ENCODE assay signal across 14 mouse cellular contexts in genomic region chr13:60084290-60084689, GRCm38 (mm10).
"Had no signal": no experiment of that assay in that cellular context is flagged by ENCODE, and none has a peak within 500 bp of the region (broad histone marks: within the 10 kb centered on the region; RNA-seq: fewer than 3 reads in every experiment).

No protein-coding gene starts in this region.

- H3K4me1 ChIP-seq: liver, embryonic 15.5 days had no signal

- ATAC-seq: lung, postnatal 0 days had no signal

- H3K4me3 ChIP-seq: limb, embryonic 12.5 days; liver, embryonic 15.5 days; midbrain, embryonic 12.5 days; myocyte; neural tube, embryonic 15.5 days; stomach, embryonic 15.5 days had no signal

- H3K4me2 ChIP-seq: liver, embryonic 11.5 days; liver, embryonic 15.5 days had no signal

- H3K9ac ChIP-seq: limb, embryonic 12.5 days; liver, embryonic 15.5 days; midbrain, embryonic 12.5 days; stomach, embryonic 15.5 days had no signal

- H3K9me3 ChIP-seq: limb, embryonic 12.5 days; liver, embryonic 15.5 days; midbrain, embryonic 12.5 days; neural tube, embryonic 15.5 days; stomach, embryonic 15.5 days had no signal

- H3K36me3 ChIP-seq: limb, embryonic 12.5 days; liver, embryonic 15.5 days; midbrain, embryonic 12.5 days; neural tube, embryonic 15.5 days; stomach, embryonic 15.5 days had no signal

- H3K27me3 ChIP-seq: limb, embryonic 12.5 days; liver, embryonic 15.5 days; neural tube, embryonic 15.5 days; stomach, embryonic 15.5 days had no signal

- H3K27ac ChIP-seq: liver, embryonic 15.5 days; midbrain, embryonic 12.5 days; neural tube, embryonic 15.5 days had no signal

- DNase-seq: kidney, adult 2 months; kidney, postnatal 36 days; layer of hippocampus, adult 9-11 months; lung, adult 2 months; spleen, adult 18-20 months; thymus, postnatal 36 days had no signal
